Mouse (Mus musculus): ENCODE measurements around the gene Tmcc3.

- TF ChIP-seq CTCF (conservative IDR thresholded peaks at IDR 0.05 in 1 of 2, IDR thresholded peaks at IDR 0.05 in 1 of 2; ENCODE audit: low read depth in 2 of 2, low read length in 2 of 2): no peak
- TF ChIP-seq IRF4 (IDR thresholded peaks at IDR 0.05; ENCODE audit: low read depth, low read length): peak; percentile 57
- TF ChIP-seq POLR2AphosphoS2 (IDR thresholded peaks at IDR 0.05; ENCODE audit: low read depth, low read length): 0 out of 2 replicates have a peak, but pooled peaks have one; percentile 25
- 0 out of 2 replicates have a peak, but pooled peaks have one; percentile 12 for TF ChIP-seq POLR2A (IDR thresholded peaks at IDR 0.05; ENCODE audit: low read depth, low read length)
- TF ChIP-seq NELFE (IDR thresholded peaks at IDR 0.05; ENCODE audit: low read depth, low read length): no peak
- no peak for TF ChIP-seq ZNF384 (IDR thresholded peaks at IDR 0.05; ENCODE audit: low read depth, low read length)
- TF ChIP-seq MAFK (IDR thresholded peaks at IDR 0.05; ENCODE audit: insufficient replicate concordance, low read length): 0 out of 2 replicates have a peak, but pooled peaks have one; percentile 15
- TF ChIP-seq ZKSCAN1 (IDR thresholded peaks at IDR 0.05; ENCODE audit: borderline replicate concordance, low read depth, low read length): no peak
- no peak for TF ChIP-seq JUND (conservative IDR thresholded peaks at IDR 0.05; ENCODE audit: low read depth, low read length)
- peak; percentile 58; the same call in 1 of the 2 replicates for TF ChIP-seq MAX (IDR thresholded peaks at IDR 0.05; ENCODE audit: low read length)
- no peak for TF ChIP-seq E2F4 (IDR thresholded peaks at IDR 0.05; ENCODE audit: insufficient replicate concordance, low read depth, low read length)
These were observed 70.9 kb downstream of the Tmcc3 start for GRCm38 (mm10) chr10:94382618-94383017.
